Mouse (Mus musculus) spleen, adult 12 weeks (tissue): ENCODE measurements around the gene Cdnf.

Experiments
- DNase-seq: peaks from one replicate; pipeline ENCODE4 v3.0.0; 2022; ENCODE audit warnings: low spot score

The Cdnf gene

GRCm38 (mm10) chr2:3512552-3513454, at the start of gene Cdnf, which contains the start of the genes Gm45902 and Hspa14:
TSS of gene Cdnf (plus strand) at chr2:3513030.
TSS of gene Gm45902 (minus strand) at chr2:3512790.
TSS of gene Hspa14 (minus strand) at chr2:3512814.
- DNase-seq, result peak; percentile 94

GRCm38 (mm10) chr2:3473891-3474290, 38.9 kb upstream of the Cdnf start:
- no peak for DNase-seq

- DNase-seq, result peak; percentile 62
These were observed 38.4 kb upstream of the Cdnf start for GRCm38 (mm10) chr2:3474361-3474805.

GRCm38 (mm10) chr2:3474861-3475283, 38.0 kb upstream of the Cdnf start, which contains the start of gene Suv39h2:
TSS of gene Suv39h2 (minus strand) at chr2:3475031.
- peak; percentile 96 for DNase-seq

GRCm38 (mm10) chr2:3475746-3476251, 37.0 kb upstream of the Cdnf start:
- no peak for DNase-seq

GRCm38 (mm10) chr2:3480239-3480638, 32.6 kb upstream of the Cdnf start:
- DNase-seq, result no peak

- no peak for DNase-seq
These were observed 23.0 kb upstream of the Cdnf start for GRCm38 (mm10) chr2:3489816-3490215.

- DNase-seq, result no peak
These were observed 18.9 kb upstream of the Cdnf start for GRCm38 (mm10) chr2:3493833-3494409.

GRCm38 (mm10) chr2:3499543-3499942, 13.3 kb upstream of the Cdnf start:
- no peak for DNase-seq

GRCm38 (mm10) chr2:3500886-3501285, 11.9 kb upstream of the Cdnf start:
- no peak for DNase-seq

- no peak for DNase-seq
These were observed 754 bp upstream of the Cdnf start for GRCm38 (mm10) chr2:3512076-3512475.

- no peak for DNase-seq
These were observed 9.7 kb downstream of the Cdnf start for GRCm38 (mm10) chr2:3522558-3522957.

- no peak for DNase-seq
These were observed 13.5 kb downstream of the Cdnf start for GRCm38 (mm10) chr2:3526288-3526687.

- no peak for DNase-seq
These were observed 28.7 kb downstream of the Cdnf start for GRCm38 (mm10) chr2:3541307-3542079.

GRCm38 (mm10) chr2:3546055-3546454, 33.2 kb downstream of the Cdnf start:
- no peak for DNase-seq

GRCm38 (mm10) chr2:3546588-3546987, 33.8 kb downstream of the Cdnf start:
- DNase-seq, result peak; percentile 11

- DNase-seq, result no peak
These were observed 57.4 kb downstream of the Cdnf start, which contains the start of gene Fam107b for GRCm38 (mm10) chr2:3570186-3570585. TSS of gene Fam107b (plus strand) at chr2:3570488.

GRCm38 (mm10) chr2:3570606-3571005, 57.8 kb downstream of the Cdnf start:
- DNase-seq, result no peak

GRCm38 (mm10) chr2:3573883-3574282, 61.1 kb downstream of the Cdnf start:
- DNase-seq, result no peak

- DNase-seq, result no peak
These were observed 62.3 kb downstream of the Cdnf start for GRCm38 (mm10) chr2:3575140-3575539.
